Mouse (Mus musculus): ENCODE measurements around the gene Izumo4. TPM values are rescaled to one million over a fixed set of nuclear protein-coding genes. Genes with fewer than 3 reads are reported as not detected.

Izumo4 gene
- polyA plus RNA-seq, 2 experiments: 4.0 to 11.3 TPM

DNA sequence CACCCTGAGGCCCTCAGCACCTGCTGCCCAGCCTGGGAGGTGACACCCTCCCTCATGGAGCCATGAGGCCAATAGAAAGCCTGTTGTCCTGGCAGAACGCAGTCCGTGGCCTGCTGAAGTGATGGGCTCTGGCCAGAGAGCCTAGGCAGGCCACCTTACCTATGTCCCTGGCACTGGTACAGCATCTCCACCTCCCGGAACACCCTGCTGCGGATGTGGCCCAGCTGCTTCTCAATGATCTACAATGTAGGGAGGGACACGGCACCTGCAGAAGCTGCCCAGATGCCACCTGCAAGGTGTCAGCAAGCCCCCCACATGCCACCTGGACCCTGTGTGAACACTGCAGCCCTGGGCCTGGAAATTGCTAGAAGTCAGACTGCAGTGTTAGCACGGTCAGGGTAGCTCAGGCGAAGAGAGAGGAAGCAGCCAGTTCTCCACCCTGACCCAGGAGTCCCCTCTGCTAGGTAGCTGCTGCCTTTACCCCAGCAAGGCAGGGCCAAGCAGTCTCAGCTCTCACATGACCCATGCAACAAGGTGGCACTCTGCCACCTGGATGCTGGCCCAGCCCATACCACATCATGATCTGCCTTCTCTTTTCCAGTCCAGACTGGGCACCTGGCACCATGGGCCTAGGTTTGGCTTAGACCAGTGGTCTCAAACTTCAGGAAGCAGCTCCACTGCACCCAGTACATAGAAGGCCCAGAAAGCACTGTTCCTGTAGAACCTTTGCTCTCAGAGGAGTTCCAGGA lies 32.1 kb upstream of the Izumo4 start:
- Histone ChIP-seq H3K4me1 (replicated peaks; ENCODE audit: control insufficient read depth in 2 of 2, insufficient read depth in 2 of 2, low read length in 1 of 2) (peaks cover 26 to 27% of the 10 kb centered on the region in 2 experiments), H3K9me3 (ENCODE audit: control insufficient read depth, low read length) (no peaks in the 10 kb centered on the region), H3K27me3 (ENCODE audit: control insufficient read depth, insufficient read depth, low read length) (no peaks in the 10 kb centered on the region), H3K27ac (no peak overlapping the region), H3K9ac (replicated peaks) (no peak overlapping the region), H3K4me2 (ENCODE audit: low read depth) (no peak overlapping the region), H3K4me3 (ENCODE audit: insufficient read depth in 1 of 2, low read depth in 2 of 2, low read length in 2 of 2) (no peak overlapping the region), H3K36me3 (replicated peaks; ENCODE audit: control insufficient read depth, insufficient read depth, low read depth) (peaks cover 62% of the 10 kb centered on the region)
- TF ChIP-seq CTCF (IDR thresholded peaks at IDR 0.05; ENCODE audit: low read depth) (no peak), EP300 (IDR thresholded peaks at IDR 0.05; ENCODE audit: low read depth) (no peak)
- no peak for ATAC-seq (ENCODE audit: insufficient read depth)
- DNase-seq (ENCODE audit: low read depth in 3 of 3, low spot score in 3 of 3): no peak
- 90% methylated on average over 7 of the region's 7 CpGs for WGBS (ENCODE audit: insufficient replicate concordance)

DNA sequence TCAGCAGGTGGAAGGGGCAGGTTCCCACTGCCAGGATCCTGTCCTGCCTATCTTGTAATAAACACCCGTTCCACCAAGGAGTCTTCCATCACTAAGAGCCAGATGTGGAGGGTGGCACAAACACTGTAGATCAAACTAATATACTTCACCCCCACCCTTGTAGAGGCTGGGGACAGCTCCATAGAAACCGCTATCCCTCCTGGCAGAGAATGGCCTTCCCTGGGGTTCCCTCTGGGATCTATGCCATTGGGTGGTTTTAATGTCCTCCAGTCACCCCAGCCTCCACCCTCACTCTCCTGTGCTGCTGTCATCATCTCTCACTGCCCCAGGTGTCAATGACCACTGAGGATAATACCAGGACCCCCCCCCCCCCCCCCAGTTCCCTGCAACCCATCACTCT lies 31.5 kb upstream of the Izumo4 start:
- Histone ChIP-seq H3K9ac (replicated peaks) (no peak overlapping the region), H3K36me3 (replicated peaks; ENCODE audit: control insufficient read depth, insufficient read depth, low read depth) (peaks cover 62% of the 10 kb centered on the region), H3K27ac (no peak overlapping the region), H3K27me3 (ENCODE audit: control insufficient read depth, insufficient read depth, low read length) (no peaks in the 10 kb centered on the region), H3K4me1 (replicated peaks; ENCODE audit: control insufficient read depth in 2 of 2, insufficient read depth in 2 of 2, low read length in 1 of 2) (peaks cover 21 to 22% of the 10 kb centered on the region in 2 experiments), H3K9me3 (ENCODE audit: control insufficient read depth, low read length) (no peaks in the 10 kb centered on the region), H3K4me3 (ENCODE audit: insufficient read depth in 1 of 2, low read depth in 2 of 2, low read length in 2 of 2) (no peak overlapping the region), H3K4me2 (ENCODE audit: low read depth) (no peak overlapping the region)
- TF ChIP-seq CTCF (IDR thresholded peaks at IDR 0.05; ENCODE audit: low read depth) (no peak), EP300 (IDR thresholded peaks at IDR 0.05; ENCODE audit: low read depth) (no peak)
- ATAC-seq (ENCODE audit: insufficient read depth): no peak
- no peak for DNase-seq (ENCODE audit: low read depth in 3 of 3, low spot score in 3 of 3)
- WGBS (ENCODE audit: insufficient replicate concordance): 89% methylated on average over 2 of the region's 2 CpGs

DNA sequence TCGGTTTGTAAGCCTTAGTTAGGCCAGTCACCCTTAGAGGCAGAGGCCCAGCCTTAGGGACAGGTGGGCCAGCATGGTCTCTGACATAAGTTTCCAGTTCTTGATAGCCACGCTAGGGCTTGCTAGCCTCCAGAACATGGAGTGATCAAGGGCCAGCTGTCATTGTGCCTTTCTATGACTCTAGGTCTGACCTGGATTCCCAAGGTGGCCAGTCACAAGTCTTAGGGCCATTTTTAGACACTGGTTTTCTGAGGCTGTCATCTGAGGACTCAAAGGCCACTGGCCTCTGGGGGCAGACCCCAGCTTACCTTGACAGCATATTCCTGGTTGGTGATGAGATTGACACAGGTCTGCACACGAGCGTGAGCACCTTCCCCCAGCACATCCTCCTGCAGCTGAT lies 30.7 kb upstream of the Izumo4 start:
- peaks cover 57% of the 10 kb centered on the region for H3K36me3 ChIP-seq (replicated peaks; ENCODE audit: control insufficient read depth, insufficient read depth, low read depth)
- peaks cover 16 to 20% of the 10 kb centered on the region in 2 experiments for H3K4me1 ChIP-seq (replicated peaks; ENCODE audit: control insufficient read depth in 2 of 2, insufficient read depth in 2 of 2, low read length in 1 of 2)

DNA sequence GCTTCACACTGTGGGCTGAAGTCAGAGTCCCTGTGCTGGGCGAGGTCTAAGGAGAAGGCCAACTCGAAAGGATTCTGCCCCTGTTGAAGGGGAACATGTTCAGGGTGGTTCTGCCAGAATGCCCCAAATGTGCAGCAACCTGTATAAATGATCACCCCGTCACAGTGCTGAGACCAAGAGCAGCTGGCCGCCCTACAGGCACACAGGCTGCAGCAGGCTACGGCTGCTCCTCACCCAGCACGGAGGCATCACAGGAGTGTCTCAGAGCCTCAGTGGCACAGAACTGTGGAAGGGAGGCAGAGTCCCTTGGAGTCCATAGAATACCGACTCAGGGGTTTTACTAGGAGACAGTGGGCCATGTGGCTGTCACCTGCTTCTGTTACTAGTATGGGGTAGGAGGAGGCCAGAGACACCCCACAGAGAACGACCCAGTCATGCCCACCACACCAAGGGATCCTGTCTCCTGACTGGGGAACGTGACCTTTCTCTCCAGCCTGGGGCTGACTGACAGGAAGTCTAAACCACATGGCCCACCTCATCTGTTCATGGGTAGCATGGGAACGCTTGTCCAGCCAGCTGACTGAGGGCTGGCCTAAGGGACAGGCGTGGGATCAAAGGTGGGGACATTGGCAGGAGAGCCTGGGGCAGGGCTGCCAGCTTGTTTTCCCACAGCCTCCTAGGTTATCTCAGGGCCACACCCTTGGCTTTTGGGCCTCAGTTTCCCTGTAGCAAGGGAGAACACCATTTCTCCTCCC lies 29.9 kb upstream of the Izumo4 start:
- no peak overlapping the region for H3K4me2 ChIP-seq (ENCODE audit: low read depth)

More for the DNA sequence above, 30.7 kb upstream of the Izumo4 start:
- DNase-seq (ENCODE audit: low read depth in 3 of 3, low spot score in 3 of 3) (no peak), ATAC-seq (ENCODE audit: insufficient read depth) (no peak)
- Histone ChIP-seq H3K9ac (replicated peaks) (no peak overlapping the region), H3K9me3 (ENCODE audit: control insufficient read depth, low read length) (no peaks in the 10 kb centered on the region), H3K27ac (no peak overlapping the region), H3K4me2 (ENCODE audit: low read depth) (no peak overlapping the region), H3K27me3 (ENCODE audit: control insufficient read depth, insufficient read depth, low read length) (no peaks in the 10 kb centered on the region), H3K4me3 (ENCODE audit: insufficient read depth in 1 of 2, low read depth in 2 of 2, low read length in 2 of 2) (no peak overlapping the region)
- TF ChIP-seq CTCF (IDR thresholded peaks at IDR 0.05; ENCODE audit: low read depth) (no peak), EP300 (IDR thresholded peaks at IDR 0.05; ENCODE audit: low read depth) (no peak)
- 85% methylated on average over 4 of the region's 4 CpGs for WGBS (ENCODE audit: insufficient replicate concordance)

DNA sequence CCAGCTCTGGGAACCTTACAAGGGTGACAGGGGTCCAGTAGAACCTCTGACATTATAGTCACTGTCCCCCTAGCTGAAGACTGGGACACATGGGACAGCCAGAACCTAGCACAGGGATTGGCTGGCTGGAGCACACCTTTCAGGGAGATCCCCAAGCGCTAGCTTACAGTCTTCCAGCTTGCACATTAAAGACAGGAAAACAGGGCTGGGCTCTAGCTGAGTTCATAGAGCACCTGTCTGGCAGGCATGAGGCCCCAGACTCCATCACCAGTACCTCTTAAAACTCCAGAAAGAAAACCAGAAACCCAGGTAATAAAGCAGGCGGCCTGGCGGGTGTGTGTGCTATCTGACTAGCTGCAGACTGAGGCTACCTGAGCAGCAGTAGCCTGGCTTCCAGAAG lies 28.3 kb upstream of the Izumo4 start:
- 67% methylated on average over 3 of the region's 3 CpGs for WGBS (ENCODE audit: insufficient replicate concordance)
- H3K27me3 ChIP-seq (ENCODE audit: control insufficient read depth, insufficient read depth, low read length): no peaks in the 10 kb centered on the region
- peak overlapping the region in 1 of 2 experiments; percentile 98; a peak in 2 of 4 replicates for H3K4me3 ChIP-seq (ENCODE audit: insufficient read depth in 1 of 2, low read depth in 2 of 2, low read length in 2 of 2)
- H3K4me1 ChIP-seq (replicated peaks; ENCODE audit: control insufficient read depth in 2 of 2, insufficient read depth in 2 of 2, low read length in 1 of 2): peaks cover 35 to 39% of the 10 kb centered on the region in 2 experiments
- H3K9ac ChIP-seq (replicated peaks): peak overlapping the region; percentile 98
- H3K27ac ChIP-seq: no peak overlapping the region
- DNase-seq (ENCODE audit: low read depth in 3 of 3, low spot score in 3 of 3) (no peak), ATAC-seq (ENCODE audit: insufficient read depth) (no peak)
- H3K9me3 ChIP-seq (ENCODE audit: control insufficient read depth, low read length): no peaks in the 10 kb centered on the region
- peak overlapping the region; percentile 98 for H3K4me2 ChIP-seq (ENCODE audit: low read depth)
- TF ChIP-seq CTCF (IDR thresholded peaks at IDR 0.05; ENCODE audit: low read depth): no peak
- TF ChIP-seq EP300 (IDR thresholded peaks at IDR 0.05; ENCODE audit: low read depth): no peak
- peaks cover 34% of the 10 kb centered on the region for H3K36me3 ChIP-seq (replicated peaks; ENCODE audit: control insufficient read depth, insufficient read depth, low read depth)

More for the DNA sequence above, 29.9 kb upstream of the Izumo4 start:
- Histone ChIP-seq H3K9ac (replicated peaks) (no peak overlapping the region), H3K4me3 (ENCODE audit: insufficient read depth in 1 of 2, low read depth in 2 of 2, low read length in 2 of 2) (no peak overlapping the region), H3K9me3 (ENCODE audit: control insufficient read depth, low read length) (no peaks in the 10 kb centered on the region), H3K27ac (no peak overlapping the region), H3K4me1 (replicated peaks; ENCODE audit: control insufficient read depth in 2 of 2, insufficient read depth in 2 of 2, low read length in 1 of 2) (peaks cover 20 to 23% of the 10 kb centered on the region in 2 experiments), H3K36me3 (replicated peaks; ENCODE audit: control insufficient read depth, insufficient read depth, low read depth) (peaks cover 49% of the 10 kb centered on the region), H3K27me3 (ENCODE audit: control insufficient read depth, insufficient read depth, low read length) (no peaks in the 10 kb centered on the region)
- 74% methylated on average over 11 of the region's 11 CpGs for WGBS (ENCODE audit: insufficient replicate concordance)
- ATAC-seq (ENCODE audit: insufficient read depth) (no peak), DNase-seq (ENCODE audit: low read depth in 3 of 3, low spot score in 3 of 3) (no peak)
- TF ChIP-seq EP300 (IDR thresholded peaks at IDR 0.05; ENCODE audit: low read depth): no peak
